Mouse (Mus musculus) limb, embryonic 13.5 days (tissue): ENCODE measurements around the gene Ccdc113. TPM values are rescaled to one million over a fixed set of nuclear protein-coding genes. Genes with fewer than 3 reads are reported as not detected.

Source experiments
- ATAC-seq: fragments of 200-750 bp; cut with Nextera tagmentation; 2 replicates; pipeline ENCODE4 v1.8.0; 2017; ENCODE audit warnings: low read depth, moderate number of reproducible peaks, moderate TSS enrichment; ENCODE audit not compliant: low FRiP score
- H3K27ac ChIP-seq: fragments of 300-500 bp; sonication (generic); 2 replicates; pipeline ENCODE4 v1.5.1; 2015; ENCODE audit warnings: inconsistent platforms, mild to moderate bottlenecking, moderate library complexity
- H3K27me3 ChIP-seq: fragments of 300-500 bp; sonication (generic); 2 replicates; pipeline ENCODE4 v1.6.1; 2015; ENCODE audit warnings: mild to moderate bottlenecking, inconsistent platforms
- H3K36me3 ChIP-seq: fragments of 300-500 bp; sonication (generic); 2 replicates; pipeline ENCODE4 v1.6.1; 2015; ENCODE audit warnings: inconsistent platforms, mild to moderate bottlenecking, moderate library complexity
- H3K4me1 ChIP-seq: fragments of 300-500 bp; sonication (generic); 2 replicates; pipeline ENCODE4 v1.6.1; 2015; ENCODE audit warnings: inconsistent platforms
- H3K4me2 ChIP-seq: fragments of 300-500 bp; sonication (generic); replicated peaks from 2 replicates; pipeline ENCODE4 v1.6.1; 2015; ENCODE audit warnings: inconsistent platforms, mild to moderate bottlenecking, moderate library complexity
- H3K4me3 ChIP-seq: fragments of 300-500 bp; sonication (generic); 2 replicates; pipeline ENCODE4 v1.5.1; 2015; ENCODE audit warnings: moderate library complexity, mild to moderate bottlenecking, inconsistent platforms
- H3K9ac ChIP-seq: fragments of 300-500 bp; sonication (generic); 2 replicates; pipeline ENCODE4 v1.6.1; 2015; ENCODE audit warnings: mild to moderate bottlenecking, inconsistent platforms
- H3K9me3 ChIP-seq: fragments of 300-500 bp; sonication (generic); 2 replicates; pipeline ENCODE4 v1.6.1; 2016; ENCODE audit warnings: inconsistent platforms
- WGBS: fragments of 180-500 bp; shearing (Covaris S2); methylation state at CpG from one replicate; pipeline ENCODE4 v1.1.7; 2015; 5-methylcytosine and 5-hydroxymethylcytosine counted together
- polyA plus RNA-seq: library from polyadenylated mRNA; unstranded; fragments of >200 nt; fragmentation: Nextera tagmentation; extraction: Ambion mirVana; gene quantifications from 2 replicates; pipeline ENCODE4 v1.2.1, GENCODE M21; 2015

The Ccdc113 gene
- 0.22 and 0.24 TPM in 2 replicates for polyA plus RNA-seq

DNA sequence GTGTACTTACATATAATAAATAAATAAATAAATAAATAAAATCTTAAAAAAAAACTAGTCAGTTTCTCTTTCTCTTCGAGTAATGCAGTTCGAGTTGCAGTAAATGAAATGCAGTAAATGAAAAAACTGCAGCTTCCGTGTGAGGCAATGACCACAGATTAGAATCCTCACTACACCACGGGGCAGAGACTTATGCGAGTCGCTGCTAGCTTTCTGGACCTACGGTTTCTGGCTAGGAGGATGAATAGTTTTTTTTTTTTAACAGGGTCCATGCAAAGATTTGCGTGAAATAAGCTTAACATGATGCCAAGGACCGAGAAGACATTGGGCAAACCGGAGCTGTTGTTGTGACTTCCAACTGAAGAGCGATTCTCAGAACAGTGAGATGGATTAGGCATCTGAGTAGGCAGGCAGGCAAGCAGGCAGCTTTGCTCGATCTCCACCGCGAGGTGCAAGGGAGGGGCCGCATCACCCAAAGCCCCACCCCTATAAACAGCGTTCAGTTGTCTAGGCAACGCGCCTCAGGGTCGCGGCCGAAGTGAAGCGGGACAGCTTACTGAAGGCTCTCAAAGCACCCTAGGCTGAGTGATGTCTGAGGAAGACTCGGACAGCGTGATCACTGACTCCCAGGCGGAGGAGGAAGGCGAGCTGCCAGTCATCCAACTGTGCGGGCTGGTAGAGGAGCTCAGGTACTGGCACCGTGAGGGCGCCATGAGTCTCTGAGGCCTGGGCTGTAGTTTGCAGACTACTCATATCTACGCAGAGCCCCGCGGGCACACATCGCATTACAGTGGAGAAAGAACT is at the start of gene Ccdc113:
Ccdc113 (plus strand) TSS at position 502 of the 804 bp plus-strand sequence.
- H3K27me3 ChIP-seq: no peaks in the 10 kb centered on the region; the same call in 1 of the 2 replicates
- no peaks in the 10 kb centered on the region for H3K9me3 ChIP-seq
- H3K27ac ChIP-seq: no peak within 1 kb of the TSS
- H3K36me3 ChIP-seq: no peaks in the 10 kb centered on the region
- H3K9ac ChIP-seq: peak within 1 kb of the TSS; percentile 61
- peak within 1 kb of the TSS; percentile 78 for H3K4me2 ChIP-seq
- peak; percentile 85; the same call in 1 of the 2 replicates for ATAC-seq
- WGBS: 8% methylated on average over 33 of the region's 33 CpGs
- H3K4me1 ChIP-seq: peaks cover 8% of the 10 kb centered on the region; the same call in 1 of the 2 replicates
- H3K4me3 ChIP-seq: peak within 1 kb of the TSS; percentile 51

DNA sequence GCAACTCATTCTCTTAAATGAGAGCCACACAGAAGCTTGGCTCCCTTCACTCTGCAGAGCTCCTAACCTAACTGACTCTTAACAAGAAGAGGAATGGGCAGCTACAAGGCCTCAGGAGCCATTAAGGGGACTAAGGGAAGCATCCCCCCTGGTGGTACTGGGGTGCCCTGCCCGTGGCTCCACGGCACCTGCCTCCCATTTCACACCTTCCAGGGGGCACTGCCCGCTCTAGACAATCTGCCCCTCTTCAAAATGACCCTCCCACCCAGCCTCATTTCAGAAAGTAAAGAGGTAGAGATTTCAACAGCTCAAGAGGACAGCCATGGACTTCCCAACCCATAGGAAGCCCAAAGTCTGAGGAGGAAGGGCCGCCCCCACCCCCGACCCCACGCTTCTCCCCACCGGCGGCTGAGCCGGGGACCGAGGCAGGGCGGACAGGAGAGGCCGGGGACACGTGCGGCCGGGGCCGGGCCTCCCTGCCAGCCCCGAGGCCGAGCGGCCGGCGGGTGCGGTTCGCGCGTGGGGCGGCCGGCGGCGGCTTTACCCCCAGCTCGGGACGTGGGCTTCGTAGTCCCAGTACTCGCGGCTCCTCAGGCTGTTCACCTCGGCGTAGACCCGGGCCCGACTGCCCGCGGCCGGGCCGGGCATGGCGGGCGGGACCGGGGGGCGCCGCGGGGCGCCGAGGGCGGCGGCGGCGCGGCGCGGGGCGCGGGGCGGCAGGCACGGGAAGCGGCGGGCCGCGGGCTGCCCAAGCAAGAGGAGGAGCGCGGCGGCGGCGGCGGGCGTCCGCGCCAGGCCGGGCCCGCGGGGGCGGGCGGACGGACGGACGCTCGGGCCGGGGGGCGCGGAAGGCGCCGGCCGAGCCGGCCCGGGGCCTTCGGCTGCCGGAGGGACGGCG is 45.8 kb upstream of the Ccdc113 start:
- H3K4me2 ChIP-seq: peak overlapping the region; percentile 98
- H3K4me3 ChIP-seq: peak overlapping the region; percentile 96
- 1% methylated on average over 37 of the region's 95 CpGs for WGBS
- no peaks in the 10 kb centered on the region for H3K27me3 ChIP-seq
- no peak overlapping the region for H3K27ac ChIP-seq
- H3K9me3 ChIP-seq: no peaks in the 10 kb centered on the region
- peaks cover 13% of the 10 kb centered on the region for H3K4me1 ChIP-seq
- peak overlapping the region; percentile 97 for H3K9ac ChIP-seq
- ATAC-seq: peak; percentile 45; the same call in 1 of the 2 replicates
- H3K36me3 ChIP-seq: peaks cover 36% of the 10 kb centered on the region

DNA sequence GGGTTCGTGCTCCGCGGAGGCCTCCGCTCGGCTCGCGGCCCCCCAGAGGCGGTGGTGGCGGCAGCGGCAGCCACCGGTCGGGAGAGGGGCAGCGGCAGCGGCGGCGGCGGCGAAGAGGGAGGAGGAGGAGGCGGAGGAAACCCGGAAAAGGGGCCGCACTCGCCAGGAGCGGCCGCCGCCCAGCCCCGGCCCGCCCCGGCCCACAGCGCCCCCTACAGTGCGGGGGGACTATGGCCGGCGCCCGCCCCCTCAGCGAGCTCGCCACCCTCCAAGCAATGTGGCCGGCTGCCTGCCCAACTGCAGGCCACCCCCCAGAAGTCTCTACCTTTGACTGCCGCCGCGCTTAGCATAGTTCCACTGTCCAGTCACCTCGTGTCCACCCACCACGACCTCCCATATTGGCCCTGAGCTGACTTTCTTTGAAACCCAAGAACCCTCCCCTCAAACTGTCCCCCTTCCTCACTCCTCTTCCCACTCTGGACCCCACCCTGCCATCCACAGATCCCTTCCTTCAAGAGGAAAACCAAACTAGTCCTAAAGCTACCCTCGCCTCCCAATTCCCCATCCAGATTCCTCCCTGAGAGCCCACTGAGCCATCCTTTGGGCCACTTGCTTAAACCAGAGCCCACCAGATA is 45.1 kb upstream of the Ccdc113 start:
- Histone ChIP-seq H3K4me3 (peak overlapping the region; percentile 96), H3K4me1 (peaks cover 13% of the 10 kb centered on the region), H3K27me3 (no peaks in the 10 kb centered on the region), H3K27ac (no peak overlapping the region), H3K36me3 (peaks cover 29% of the 10 kb centered on the region), H3K4me2 (peak overlapping the region; percentile 64), H3K9me3 (no peaks in the 10 kb centered on the region), H3K9ac (peak overlapping the region; percentile 97)
- under 1% methylated on average over 35 of the region's 42 CpGs for WGBS
- peak; percentile 89 for ATAC-seq

DNA sequence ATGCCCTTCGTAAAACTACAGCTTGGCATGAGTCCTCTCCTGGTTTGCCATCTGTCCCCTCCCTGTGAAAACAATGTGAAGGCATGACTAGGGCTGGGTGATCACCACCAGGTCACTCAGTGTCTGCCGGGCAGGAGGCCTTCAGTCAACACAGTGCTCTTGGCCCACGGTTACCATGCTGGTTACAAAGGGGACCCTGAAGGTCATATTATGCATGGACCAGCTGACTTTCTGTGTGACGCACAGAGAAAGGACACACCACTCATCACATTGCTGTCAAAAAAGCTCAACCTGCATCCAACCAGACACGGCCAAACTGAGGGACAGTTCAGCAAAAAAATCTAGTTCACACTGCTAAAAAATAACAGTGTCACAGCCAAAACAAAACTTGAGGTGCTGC is 43.9 kb upstream of the Ccdc113 start, which contains the start of gene Csnk2a2:
Csnk2a2 (minus strand) TSS at position 34 of the 400 bp plus-strand sequence.
- no peaks in the 10 kb centered on the region for H3K27me3 ChIP-seq
- H3K36me3 ChIP-seq: peaks cover 19% of the 10 kb centered on the region
- 86% methylated on average over 5 of the region's 5 CpGs for WGBS
- no peaks in the 10 kb centered on the region for H3K9me3 ChIP-seq
- no peak within 1 kb of the TSS for H3K27ac ChIP-seq
- peak within 1 kb of the TSS; percentile 97 for H3K9ac ChIP-seq
- H3K4me1 ChIP-seq: peaks cover 13% of the 10 kb centered on the region
- ATAC-seq: no peak
- peak within 1 kb of the TSS; percentile 64 for H3K4me2 ChIP-seq
- peak within 1 kb of the TSS; percentile 96 for H3K4me3 ChIP-seq

DNA sequence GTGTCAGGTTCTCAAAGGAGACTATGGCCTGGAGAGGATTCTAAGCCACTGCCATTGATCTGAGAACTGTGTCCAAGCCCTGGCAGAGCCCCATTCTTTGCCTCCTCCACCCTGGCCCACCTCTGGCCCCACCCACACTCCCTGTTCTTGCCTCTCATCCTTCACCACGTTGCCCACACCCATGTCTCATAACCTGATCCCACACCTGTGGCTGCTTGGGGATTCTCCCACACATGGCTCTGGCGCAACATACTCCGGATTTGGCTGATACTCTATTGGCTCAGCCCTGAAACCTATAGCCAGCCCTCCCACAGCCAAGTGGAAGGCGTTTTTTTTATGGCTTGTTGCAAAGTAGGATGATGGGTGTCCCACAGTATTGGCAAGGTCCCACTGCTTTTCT is 41.8 kb upstream of the Ccdc113 start:
- Histone ChIP-seq H3K9me3 (no peaks in the 10 kb centered on the region), H3K36me3 (no peaks in the 10 kb centered on the region), H3K27ac (no peak overlapping the region), H3K4me1 (peaks cover 11% of the 10 kb centered on the region), H3K9ac (no peak overlapping the region), H3K4me2 (no peak overlapping the region), H3K27me3 (no peaks in the 10 kb centered on the region), H3K4me3 (no peak overlapping the region)
- 57% methylated on average over 4 of the region's 4 CpGs for WGBS
- no peak for ATAC-seq

DNA sequence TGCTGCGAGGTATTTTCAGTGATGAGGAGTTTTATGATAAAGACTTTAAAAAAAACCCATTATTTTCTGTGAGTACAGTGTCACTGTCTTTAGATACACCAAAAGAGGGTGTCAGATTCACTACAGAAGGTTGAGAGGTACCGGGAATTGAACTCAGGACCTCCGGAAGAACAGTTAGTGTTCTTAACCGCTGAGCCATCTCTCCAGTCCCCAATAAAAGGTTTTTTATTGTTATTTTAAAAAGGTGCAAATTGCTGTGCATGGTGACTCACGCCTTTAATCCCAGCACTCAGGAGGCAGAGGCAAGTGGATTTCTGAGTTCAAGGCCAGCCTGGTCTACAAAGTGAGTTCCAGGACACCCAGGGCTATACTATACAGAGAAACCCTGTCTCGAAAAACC is 38.4 kb upstream of the Ccdc113 start:
- Histone ChIP-seq H3K4me3 (no peak overlapping the region), H3K4me2 (no peak overlapping the region), H3K27me3 (no peaks in the 10 kb centered on the region), H3K9me3 (no peaks in the 10 kb centered on the region), H3K4me1 (no peaks in the 10 kb centered on the region), H3K9ac (no peak overlapping the region), H3K27ac (no peak overlapping the region), H3K36me3 (no peaks in the 10 kb centered on the region)
- no peak for ATAC-seq
- 70% methylated on average over 6 of the region's 6 CpGs for WGBS

DNA sequence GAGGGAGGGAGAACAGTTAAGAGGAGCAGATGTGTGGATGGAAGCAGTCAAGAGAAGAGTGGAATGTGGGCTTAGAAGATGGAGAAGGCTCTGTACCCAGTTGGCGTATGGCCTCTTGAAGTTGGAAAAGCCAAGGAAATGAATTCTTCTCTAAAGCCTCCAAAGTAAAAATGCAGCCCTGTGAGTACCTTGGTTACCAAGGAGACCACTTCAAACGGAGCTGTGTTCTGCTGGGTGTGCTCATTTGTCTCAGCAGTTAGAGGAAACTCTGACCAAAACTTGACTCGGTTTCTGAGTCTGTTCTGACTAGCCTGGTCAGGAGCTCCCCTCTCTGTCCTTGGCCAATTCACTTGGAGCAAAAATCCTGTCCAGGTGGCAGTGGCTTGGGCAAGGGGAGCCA is 37.5 kb upstream of the Ccdc113 start:
- H3K4me3 ChIP-seq: no peak overlapping the region
- no peaks in the 10 kb centered on the region for H3K4me1 ChIP-seq
- WGBS: 31% methylated on average over 3 of the region's 3 CpGs
- no peak overlapping the region for H3K4me2 ChIP-seq
- H3K9ac ChIP-seq: no peak overlapping the region
- no peak for ATAC-seq
- H3K9me3 ChIP-seq: no peaks in the 10 kb centered on the region
- no peaks in the 10 kb centered on the region for H3K27me3 ChIP-seq
- no peak overlapping the region for H3K27ac ChIP-seq
- H3K36me3 ChIP-seq: no peaks in the 10 kb centered on the region

DNA sequence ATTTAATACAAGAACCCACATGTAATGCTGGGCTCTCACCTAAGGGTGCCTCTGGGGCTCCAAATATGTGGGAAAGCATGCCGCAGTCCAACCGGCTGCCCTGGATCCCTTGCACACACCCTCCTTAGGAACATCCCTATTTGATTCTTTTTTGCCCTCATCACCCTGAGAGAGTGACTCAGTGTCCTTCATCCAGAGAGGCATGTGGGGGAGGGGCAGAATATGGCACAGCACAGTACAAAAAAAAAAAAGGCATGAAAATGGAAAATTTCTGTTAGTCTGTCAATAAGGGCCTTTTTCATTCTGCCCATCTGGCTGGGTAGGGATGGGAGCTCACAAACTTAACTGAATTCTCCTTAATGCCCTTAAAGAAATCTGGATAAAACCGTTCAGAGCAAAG is 36.1 kb upstream of the Ccdc113 start:
- no peak for ATAC-seq
- no peak overlapping the region for H3K27ac ChIP-seq
- no peaks in the 10 kb centered on the region for H3K36me3 ChIP-seq
- no peaks in the 10 kb centered on the region for H3K27me3 ChIP-seq
- no peak overlapping the region for H3K9ac ChIP-seq
- no peaks in the 10 kb centered on the region for H3K9me3 ChIP-seq
- H3K4me3 ChIP-seq: no peak overlapping the region
- H3K4me1 ChIP-seq: no peaks in the 10 kb centered on the region
- H3K4me2 ChIP-seq: no peak overlapping the region
- 70% methylated on average over 3 of the region's 3 CpGs for WGBS

DNA sequence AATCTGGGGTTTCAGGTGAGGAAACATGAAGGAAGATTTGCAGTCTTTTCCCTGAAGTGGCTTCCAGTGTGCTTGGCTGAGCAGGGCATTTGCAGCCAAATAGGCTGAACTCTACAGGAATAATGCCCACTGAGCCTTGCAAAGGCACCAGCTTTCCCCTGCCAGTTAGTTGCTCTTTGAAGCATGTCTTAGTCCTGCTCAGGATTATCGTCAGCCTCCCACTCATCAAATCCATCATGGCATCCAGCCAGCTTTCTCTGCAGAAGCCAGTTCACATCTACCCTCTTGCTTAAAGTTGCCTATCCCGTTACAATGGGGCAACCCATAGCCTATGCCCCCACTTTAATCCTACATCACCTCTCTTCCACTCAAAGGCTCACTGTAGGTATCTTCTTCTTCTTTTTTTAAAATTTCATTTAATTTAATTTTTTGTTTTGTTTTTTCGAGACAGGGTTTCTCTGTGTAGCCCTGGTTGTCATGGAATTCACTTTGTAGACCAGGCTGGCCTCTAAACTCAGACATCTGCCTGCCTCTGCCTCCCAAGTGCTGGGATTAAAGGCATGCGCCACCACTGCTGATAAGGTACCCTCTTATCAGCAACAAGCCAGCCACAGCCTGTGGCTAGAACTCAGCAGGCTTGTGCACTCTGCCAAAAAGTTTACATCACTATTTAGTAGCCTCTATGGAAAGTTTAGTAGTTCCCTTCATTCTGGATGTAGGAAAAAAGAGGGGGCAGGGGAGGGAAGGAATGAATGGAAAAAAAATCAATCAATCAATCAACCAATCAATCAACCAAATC is 34.4 kb upstream of the Ccdc113 start:
- Histone ChIP-seq H3K4me1 (no peaks in the 10 kb centered on the region), H3K36me3 (no peaks in the 10 kb centered on the region), H3K27ac (no peak overlapping the region), H3K9me3 (no peaks in the 10 kb centered on the region), H3K9ac (no peak overlapping the region), H3K27me3 (no peaks in the 10 kb centered on the region), H3K4me3 (no peak overlapping the region), H3K4me2 (no peak overlapping the region)
- 75% methylated on average over 4 of the region's 4 CpGs for WGBS
- ATAC-seq: no peak

DNA sequence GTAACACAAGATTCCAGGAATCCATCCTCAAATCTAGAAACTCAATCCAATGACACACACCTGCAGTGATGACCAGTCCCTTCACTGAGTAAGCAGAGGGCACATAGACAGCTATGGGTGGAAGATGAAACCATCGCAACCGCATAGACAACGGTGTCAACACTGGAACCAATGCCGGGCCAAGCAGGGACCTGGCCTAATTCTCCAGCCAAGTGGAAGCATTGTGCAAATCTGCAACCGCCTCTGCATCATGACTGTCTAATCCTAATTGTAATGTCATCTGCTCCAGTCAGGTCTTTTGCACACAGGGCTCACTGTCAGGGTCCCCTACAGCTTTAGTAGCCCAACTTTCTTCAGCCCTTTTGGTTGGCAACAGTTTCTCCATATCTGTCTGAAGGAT is 33.4 kb upstream of the Ccdc113 start:
- Histone ChIP-seq H3K27me3 (no peaks in the 10 kb centered on the region), H3K36me3 (no peaks in the 10 kb centered on the region), H3K4me3 (no peak overlapping the region), H3K4me2 (no peak overlapping the region), H3K9me3 (no peaks in the 10 kb centered on the region), H3K9ac (no peak overlapping the region), H3K4me1 (no peaks in the 10 kb centered on the region), H3K27ac (no peak overlapping the region)
- ATAC-seq: no peak
- WGBS: 98% methylated on average over 5 of the region's 5 CpGs

DNA sequence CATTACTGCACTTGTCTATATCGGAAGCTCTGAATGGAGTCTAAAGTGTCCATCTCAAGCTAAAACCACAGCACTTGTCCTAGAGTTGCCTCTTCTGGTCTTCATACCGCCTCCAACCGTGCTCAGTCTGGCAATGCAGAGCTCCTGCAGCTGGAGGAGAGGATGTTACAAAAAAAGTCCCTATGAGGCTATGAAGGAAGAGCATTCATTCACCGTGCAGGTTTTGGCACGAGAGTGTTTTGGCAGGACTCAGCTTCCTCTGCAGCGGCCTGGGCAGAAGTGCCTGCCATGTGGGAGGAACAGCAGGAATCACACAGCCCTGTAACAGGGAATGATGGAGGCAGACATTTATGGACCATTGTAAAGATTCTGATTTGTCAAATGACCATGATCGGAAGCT is 31.5 kb upstream of the Ccdc113 start:
- Histone ChIP-seq H3K9me3 (no peaks in the 10 kb centered on the region), H3K36me3 (no peaks in the 10 kb centered on the region), H3K27ac (no peak overlapping the region), H3K27me3 (no peaks in the 10 kb centered on the region), H3K4me3 (no peak overlapping the region), H3K4me1 (no peaks in the 10 kb centered on the region), H3K4me2 (no peak overlapping the region), H3K9ac (no peak overlapping the region)
- ATAC-seq: no peak
- 80% methylated on average over 7 of the region's 7 CpGs for WGBS
